Mouse (Mus musculus) neural tube, embryonic 14.5 days (tissue): Measurements from ENCODE around the gene Hao1. TPM values are rescaled to one million over a fixed set of nuclear protein-coding genes. Genes with fewer than 3 reads are reported as not detected.
A peak's percentile ranks its signal among the peaks of the same experiment; 100 is the strongest.

Experiments used
- ATAC-seq: fragments of 200-750 bp; cut with Nextera tagmentation; 2 replicates; pipeline ENCODE4 v1.8.0; 2017; ENCODE audit warnings: low read depth, mild to moderate bottlenecking, moderate TSS enrichment, moderate library complexity
- H3K27ac ChIP-seq: fragments of 300-500 bp; sonication (generic); 2 replicates; pipeline ENCODE4 v1.5.1; 2014; ENCODE audit warnings: low read depth, mild to moderate bottlenecking, control low read depth, low read length, moderate library complexity, mixed read lengths
- H3K27me3 ChIP-seq: fragments of 300-500 bp; sonication (generic); 2 replicates; pipeline ENCODE4 v1.6.1; 2014; ENCODE audit warnings: low read length; ENCODE audit not compliant: control insufficient read depth, insufficient read depth
- H3K36me3 ChIP-seq: fragments of 300-500 bp; sonication (generic); 2 replicates; pipeline ENCODE4 v1.6.1; 2014; ENCODE audit warnings: low read length, mixed read lengths; ENCODE audit not compliant: control insufficient read depth, insufficient read depth
- H3K4me1 ChIP-seq: fragments of 300-500 bp; sonication (generic); 2 replicates; pipeline ENCODE4 v1.6.1; 2014; ENCODE audit warnings: low read length; ENCODE audit not compliant: control insufficient read depth, insufficient read depth
- H3K4me2 ChIP-seq: fragments of 300-500 bp; sonication (generic); 2 replicates; pipeline ENCODE4 v1.6.1; 2014; ENCODE audit warnings: mild to moderate bottlenecking, low read depth, low read length, control low read depth
- H3K4me3 ChIP-seq: fragments of 300-500 bp; sonication (generic); 2 replicates; pipeline ENCODE4 v1.5.1; 2014; ENCODE audit warnings: low read depth, low read length, control low read depth, mixed read lengths
- H3K9ac ChIP-seq: fragments of 300-500 bp; sonication (generic); replicated peaks from 2 replicates; pipeline ENCODE4 v1.6.1; 2014; ENCODE audit warnings: low read depth, mild to moderate bottlenecking, control low read depth, low read length, mixed read lengths
- H3K9me3 ChIP-seq: fragments of 300-500 bp; sonication (generic); 2 replicates; pipeline ENCODE4 v1.6.1; 2016; ENCODE audit warnings: low read length; ENCODE audit not compliant: control insufficient read depth
- WGBS: fragments of 180-500 bp; shearing (Covaris S2); extraction: QIAGEN DNeasy Blood & Tissue Kit; methylation state at CpG from one replicate; pipeline ENCODE4 v1.1.7; 2014; 5-methylcytosine and 5-hydroxymethylcytosine counted together
- polyA plus RNA-seq: library from polyadenylated mRNA; unstranded; fragments of >200 nt; fragmentation: Nextera tagmentation; extraction: Ambion mirVana; gene quantifications from 2 replicates; pipeline ENCODE4 v1.2.1, GENCODE M21; 2014

The Hao1 gene
- polyA plus RNA-seq, 1 experiment from 2014 or later, result 0.16 TPM

DNA sequence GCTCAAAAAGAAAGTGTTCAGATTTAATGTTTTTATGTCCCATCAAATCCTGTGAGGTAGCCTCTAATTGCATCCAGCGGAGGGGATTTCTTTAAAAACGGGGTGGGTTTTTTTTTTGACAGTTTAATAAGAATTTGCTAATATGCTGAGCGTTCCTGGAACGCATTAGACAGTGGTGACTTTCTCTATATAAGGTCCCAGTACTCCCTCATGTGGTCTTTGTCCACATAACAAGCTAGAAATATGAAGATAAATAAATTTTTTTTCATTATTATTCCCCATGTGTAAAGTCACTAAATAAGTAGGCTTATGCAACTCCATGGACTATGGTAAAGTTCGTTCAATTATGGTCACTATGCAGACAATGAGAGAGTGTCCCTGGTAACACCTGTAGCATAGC is 13.1 kb downstream of the Hao1 start:
- no peaks in the 10 kb centered on the region for H3K36me3 ChIP-seq
- no peaks in the 10 kb centered on the region for H3K27me3 ChIP-seq
- no peaks in the 10 kb centered on the region for H3K4me1 ChIP-seq
- no peak overlapping the region for H3K4me2 ChIP-seq
- no peak overlapping the region for H3K27ac ChIP-seq
- H3K4me3 ChIP-seq, result no peak overlapping the region
- no peak overlapping the region for H3K9ac ChIP-seq
- ATAC-seq, result no peak
- H3K9me3 ChIP-seq, result no peaks in the 10 kb centered on the region
- WGBS, result 82% methylated on average over 5 of the region's 5 CpGs

DNA sequence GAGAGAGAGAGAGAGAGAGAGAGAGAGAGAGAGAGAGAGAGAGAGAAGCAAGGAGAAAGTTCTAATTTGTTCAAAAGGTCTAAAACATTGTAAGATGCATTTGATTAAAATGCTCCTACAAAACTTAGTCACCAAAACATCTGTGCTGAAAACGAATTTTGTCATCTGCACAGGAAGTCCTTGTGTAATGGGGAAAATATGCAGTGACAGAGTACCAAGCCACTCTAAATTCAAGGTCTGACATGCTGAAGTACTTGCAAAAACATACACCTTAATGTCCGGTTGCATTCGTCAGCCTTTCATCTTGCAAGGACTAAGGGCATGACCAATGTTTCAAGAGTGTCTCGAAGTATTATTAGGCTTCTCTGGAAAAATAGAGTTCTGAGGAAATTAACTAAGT is 15.7 kb downstream of the Hao1 start:
- Histone ChIP-seq H3K36me3 (no peaks in the 10 kb centered on the region), H3K27me3 (no peaks in the 10 kb centered on the region), H3K4me3 (no peak overlapping the region), H3K9ac (no peak overlapping the region), H3K4me1 (no peaks in the 10 kb centered on the region), H3K4me2 (no peak overlapping the region), H3K9me3 (no peaks in the 10 kb centered on the region), H3K27ac (no peak overlapping the region)
- ATAC-seq, result no peak
- WGBS, result 75% methylated on average over 4 of the region's 4 CpGs

GRCm38 (mm10) chr2:134528122-134528810 is 25.9 kb downstream of the Hao1 start:
- peak; percentile 81; the same call in 1 of the 2 replicates for ATAC-seq
- H3K4me1 ChIP-seq, result no peaks in the 10 kb centered on the region
- H3K9ac ChIP-seq, result no peak overlapping the region
- no peak overlapping the region for H3K4me3 ChIP-seq
- no peaks in the 10 kb centered on the region for H3K36me3 ChIP-seq
- H3K27me3 ChIP-seq, result no peaks in the 10 kb centered on the region
- H3K27ac ChIP-seq, result no peak overlapping the region
- no peaks in the 10 kb centered on the region for H3K9me3 ChIP-seq
- no peak overlapping the region for H3K4me2 ChIP-seq
- 66% methylated on average over 7 of the region's 7 CpGs for WGBS

GRCm38 (mm10) chr2:134527419-134528114 is 26.6 kb downstream of the Hao1 start:
- no peaks in the 10 kb centered on the region for H3K4me1 ChIP-seq
- ATAC-seq, result peak; percentile 24; the same call in 1 of the 2 replicates
- 71% methylated on average over 11 of the region's 11 CpGs for WGBS
- H3K27ac ChIP-seq, result no peak overlapping the region
- H3K9ac ChIP-seq, result no peak overlapping the region
- H3K4me2 ChIP-seq, result no peak overlapping the region
- H3K36me3 ChIP-seq, result no peaks in the 10 kb centered on the region
- H3K27me3 ChIP-seq, result no peaks in the 10 kb centered on the region
- no peak overlapping the region for H3K4me3 ChIP-seq
- no peaks in the 10 kb centered on the region for H3K9me3 ChIP-seq

GRCm38 (mm10) chr2:134518042-134518441 is 36.1 kb downstream of the Hao1 start:
- Histone ChIP-seq H3K9ac (no peak overlapping the region), H3K4me3 (no peak overlapping the region), H3K4me2 (no peak overlapping the region), H3K4me1 (no peaks in the 10 kb centered on the region), H3K9me3 (no peaks in the 10 kb centered on the region), H3K27me3 (no peaks in the 10 kb centered on the region), H3K27ac (no peak overlapping the region), H3K36me3 (no peaks in the 10 kb centered on the region)
- ATAC-seq, result no peak

DNA sequence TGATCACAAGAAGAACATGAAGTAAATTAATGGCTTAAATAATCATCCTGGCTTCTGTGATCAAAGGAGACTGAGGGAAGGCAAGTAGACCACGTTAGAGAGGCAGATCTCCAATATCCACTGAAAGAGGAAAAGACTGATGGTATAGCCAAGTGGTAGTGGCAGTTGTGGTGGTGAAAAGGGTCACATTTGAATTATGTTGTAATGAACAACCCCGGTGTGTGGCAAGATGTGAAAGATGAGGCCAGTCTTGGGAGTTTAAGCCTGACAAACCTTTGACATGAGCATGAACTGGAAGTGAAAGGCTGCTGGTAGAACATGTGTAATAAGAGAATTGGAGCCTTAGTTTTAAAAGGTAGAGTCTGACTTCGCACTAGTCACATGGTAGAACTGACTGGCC is 54.4 kb downstream of the Hao1 start:
- no peak overlapping the region for H3K4me3 ChIP-seq
- H3K4me1 ChIP-seq, result no peaks in the 10 kb centered on the region
- no peak for ATAC-seq
- H3K4me2 ChIP-seq, result no peak overlapping the region
- no peak overlapping the region for H3K27ac ChIP-seq
- no peaks in the 10 kb centered on the region for H3K27me3 ChIP-seq
- 96% methylated on average over 3 of the region's 3 CpGs for WGBS
- no peaks in the 10 kb centered on the region for H3K9me3 ChIP-seq
- H3K9ac ChIP-seq, result no peak overlapping the region
- H3K36me3 ChIP-seq, result no peaks in the 10 kb centered on the region

- 59% methylated on average over 7 of the region's 7 CpGs for WGBS
- Histone ChIP-seq H3K27me3 (no peaks in the 10 kb centered on the region), H3K27ac (no peak overlapping the region), H3K9me3 (no peaks in the 10 kb centered on the region), H3K36me3 (no peaks in the 10 kb centered on the region), H3K4me3 (no peak overlapping the region), H3K4me1 (no peaks in the 10 kb centered on the region), H3K4me2 (no peak overlapping the region), H3K9ac (no peak overlapping the region)
- no peak for ATAC-seq
Measured at GRCm38 (mm10) chr2:134498450-134498849, 55.7 kb downstream of the Hao1 start.

DNA sequence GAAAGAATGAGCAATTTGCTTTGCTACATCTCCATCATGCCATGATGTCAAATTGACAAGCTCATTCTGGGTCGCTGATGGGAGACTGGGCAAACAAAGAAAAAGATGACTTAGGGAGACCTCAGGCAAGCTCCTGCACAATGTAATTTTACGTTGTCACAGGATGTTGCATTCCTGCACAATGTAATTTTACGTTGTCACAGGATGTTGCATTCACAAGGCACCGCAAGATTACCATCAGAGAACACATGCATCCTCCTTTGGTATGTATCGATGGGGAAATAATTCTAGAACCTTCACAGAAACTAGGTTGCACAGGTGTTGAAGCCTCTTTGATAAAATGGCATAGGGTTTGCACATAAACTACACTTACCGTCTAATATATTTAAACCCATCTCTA is 65.5 kb downstream of the Hao1 start:
- no peaks in the 10 kb centered on the region for H3K27me3 ChIP-seq
- WGBS, result 86% methylated on average over 6 of the region's 6 CpGs
- no peaks in the 10 kb centered on the region for H3K4me1 ChIP-seq
- H3K36me3 ChIP-seq, result no peaks in the 10 kb centered on the region
- no peak overlapping the region for H3K9ac ChIP-seq
- H3K4me3 ChIP-seq, result no peak overlapping the region
- no peaks in the 10 kb centered on the region for H3K9me3 ChIP-seq
- no peak for ATAC-seq
- H3K27ac ChIP-seq, result no peak overlapping the region
- no peak overlapping the region for H3K4me2 ChIP-seq

DNA sequence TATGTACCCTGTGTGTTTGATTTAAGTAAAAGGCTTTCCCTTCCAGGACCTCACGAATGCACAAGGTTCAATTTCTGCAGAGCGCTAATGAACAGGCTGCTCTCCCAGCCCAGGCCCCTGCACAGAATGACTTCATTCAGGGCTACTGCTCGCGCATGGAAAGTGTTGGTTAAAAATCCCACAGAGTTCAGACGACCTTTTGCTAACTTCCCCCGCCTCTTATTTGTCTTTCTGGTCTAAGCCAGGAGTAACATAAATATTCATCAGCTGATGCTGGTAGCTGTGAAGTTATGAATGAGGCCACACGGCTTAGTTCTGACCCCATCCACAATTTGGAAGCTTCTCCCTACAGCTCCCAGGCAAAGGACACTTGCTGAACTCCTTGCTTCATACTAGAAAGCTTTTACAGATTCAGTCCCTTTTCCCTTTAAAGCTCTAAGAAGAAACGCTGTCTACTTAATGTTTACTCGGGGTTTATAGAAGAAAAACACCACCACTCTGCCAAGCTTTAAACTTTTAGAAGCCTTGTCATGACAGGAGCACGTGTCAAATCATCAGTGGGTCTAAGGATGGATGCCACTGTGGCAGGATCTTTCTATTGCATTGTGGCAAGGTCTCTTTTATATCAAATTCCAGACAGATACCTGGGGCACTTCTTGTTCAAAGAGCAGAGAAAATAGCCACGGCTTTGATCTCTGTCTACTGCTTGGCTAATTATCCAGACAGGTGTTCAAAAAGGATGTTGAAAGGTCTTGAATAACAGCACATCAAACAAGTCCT is 67.9 kb downstream of the Hao1 start:
- WGBS, result 39% methylated on average over 11 of the region's 11 CpGs
- no peaks in the 10 kb centered on the region for H3K9me3 ChIP-seq
- no peaks in the 10 kb centered on the region for H3K27me3 ChIP-seq
- no peak overlapping the region for H3K4me2 ChIP-seq
- no peak overlapping the region for H3K9ac ChIP-seq
- H3K4me3 ChIP-seq, result no peak overlapping the region
- H3K27ac ChIP-seq, result no peak overlapping the region
- H3K36me3 ChIP-seq, result no peaks in the 10 kb centered on the region
- H3K4me1 ChIP-seq, result no peaks in the 10 kb centered on the region
- no peak for ATAC-seq
